25 mouse cellular contexts compared by ENCODE assay signal in genomic region chr15:83761512-83761911, GRCm38 (mm10). TPM values are rescaled to one million over a fixed set of nuclear protein-coding genes. Genes with fewer than 3 reads are reported as not detected.
"Had no signal": no experiment of that assay in that cellular context is flagged by ENCODE, and none has a peak within 500 bp of the region (broad histone marks: within the 10 kb centered on the region; RNA-seq: fewer than 3 reads in every experiment).

No protein-coding gene starts in this region.

- DNase-seq: liver, postnatal 0 days; lung, adult 2 months; lung, postnatal 14 days; lung, postnatal 36 days; right cerebral cortex, adult 18-20 months; right cerebral cortex, postnatal 25 days; right cerebral cortex, postnatal 4 days; thymus, adult 2 months; thymus, postnatal 25 days; thymus, postnatal 4 days had no signal

- ATAC-seq: liver, postnatal 0 days; lung, postnatal 0 days had no signal

- H3K9ac ChIP-seq: liver, postnatal 0 days; lung, embryonic 15.5 days; midbrain, embryonic 13.5 days; midbrain, embryonic 15.5 days; neural tube, embryonic 12.5 days; stomach, embryonic 15.5 days had no signal

- H3K4me3 ChIP-seq: lung, embryonic 15.5 days; megakaryocyte, embryonic 14.5 days; midbrain, embryonic 13.5 days; midbrain, embryonic 15.5 days; neural tube, embryonic 12.5 days; stomach, embryonic 15.5 days had no signal

- H3K27ac ChIP-seq: lung, embryonic 15.5 days; macrophage; midbrain, embryonic 13.5 days; midbrain, embryonic 15.5 days; neural tube, embryonic 12.5 days; stomach, embryonic 15.5 days; stomach, postnatal 0 days had no signal

- H3K9me3 ChIP-seq: lung, embryonic 15.5 days; megakaryocyte, embryonic 14.5 days; midbrain, embryonic 13.5 days; midbrain, embryonic 15.5 days; neural tube, embryonic 12.5 days; stomach, embryonic 15.5 days had no signal

- H3K36me3 ChIP-seq: lung, embryonic 15.5 days; midbrain, embryonic 13.5 days; midbrain, embryonic 15.5 days; neural tube, embryonic 12.5 days; stomach, embryonic 15.5 days had no signal

- H3K27me3 ChIP-seq: lung, embryonic 15.5 days; midbrain, embryonic 15.5 days; neural tube, embryonic 12.5 days; stomach, embryonic 15.5 days had no signal

- H3K4me2 ChIP-seq: lung, embryonic 15.5 days; midbrain, embryonic 11.5 days; midbrain, embryonic 13.5 days; midbrain, embryonic 15.5 days; neural tube, embryonic 12.5 days; stomach, embryonic 15.5 days had no signal

- H3K4me1 ChIP-seq: lung, embryonic 15.5 days; megakaryocyte, embryonic 14.5 days; midbrain, embryonic 15.5 days; stomach, embryonic 15.5 days had no signal

RNA-seq across cellular contexts. Expression of gene Mpped1, which starts 17.8 kb away (rescaled TPM):
- total RNA-seq: megakaryocyte progenitor cell, adult 5-6 weeks; monocyte, adult 5-6 weeks; neutrophil, adult 5-6 weeks had no signal
- polyA plus RNA-seq: liver, postnatal 0 days; lung, adult 2 months; lung, postnatal 0 days; macrophage; small intestine, adult 2 months; urinary bladder, adult 2 months had no signal

RNA-seq across cellular contexts. Expression of gene Scube1, which starts 36.7 kb away (rescaled TPM):
- total RNA-seq: megakaryocyte progenitor cell, adult 5-6 weeks; monocyte, adult 5-6 weeks; neutrophil, adult 5-6 weeks had no signal
- polyA plus RNA-seq: macrophage had no signal
